Mouse (Mus musculus) embryonic fibroblast, embryonic 13.5 days (primary cell): ENCODE measurements around the gene Rxra.

Experiments
- CTCF ChIP-seq: IDR thresholded peaks from 2 replicates; pipeline ENCODE4 v1.5.1; 2011; ENCODE audit warnings: mild to moderate bottlenecking, control low read depth, low read length, moderate library complexity, borderline replicate concordance; ENCODE audit not compliant: insufficient read depth
- POLR2A ChIP-seq: IDR thresholded peaks from 2 replicates; pipeline ENCODE4 v1.6.1; 2011; ENCODE audit warnings: low read depth, mild to moderate bottlenecking, control low read depth, low read length, moderate library complexity

DNA sequence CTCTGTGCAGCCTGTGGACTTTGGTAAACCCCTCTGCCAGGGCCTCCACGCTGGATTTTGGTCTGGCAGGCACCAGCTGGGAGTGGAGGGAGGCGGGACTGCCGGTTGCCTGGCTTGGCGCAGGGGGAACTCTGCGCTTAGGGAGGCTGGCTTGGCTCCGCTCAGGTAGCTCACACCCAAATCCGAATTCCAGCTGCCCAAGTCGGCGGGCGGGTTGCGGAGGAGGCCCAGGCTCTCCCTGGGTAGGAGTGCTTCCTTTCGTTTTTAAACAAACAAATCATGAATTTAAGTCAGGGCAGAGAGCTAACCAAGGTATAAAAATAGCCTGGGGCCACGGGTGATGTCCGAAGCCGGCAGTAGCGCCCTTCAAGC is at the start of gene Rxra:
- TF ChIP-seq POLR2A (peak; percentile 13), CTCF (no peak)
